Mouse (Mus musculus) stomach, postnatal 0 days (tissue): Measurements from ENCODE around the gene Lsamp.

Source experiments
- CTCF ChIP-seq: IDR thresholded peaks from 2 replicates; pipeline ENCODE4 v1.5.1; 2016; ENCODE audit warnings: antibody characterized with exemption, low read depth, mild to moderate bottlenecking, moderate library complexity
- EP300 ChIP-seq: optimal IDR thresholded peaks from 2 replicates; pipeline ENCODE3; 2016; ENCODE audit warnings: antibody characterized with exemption

DNA sequence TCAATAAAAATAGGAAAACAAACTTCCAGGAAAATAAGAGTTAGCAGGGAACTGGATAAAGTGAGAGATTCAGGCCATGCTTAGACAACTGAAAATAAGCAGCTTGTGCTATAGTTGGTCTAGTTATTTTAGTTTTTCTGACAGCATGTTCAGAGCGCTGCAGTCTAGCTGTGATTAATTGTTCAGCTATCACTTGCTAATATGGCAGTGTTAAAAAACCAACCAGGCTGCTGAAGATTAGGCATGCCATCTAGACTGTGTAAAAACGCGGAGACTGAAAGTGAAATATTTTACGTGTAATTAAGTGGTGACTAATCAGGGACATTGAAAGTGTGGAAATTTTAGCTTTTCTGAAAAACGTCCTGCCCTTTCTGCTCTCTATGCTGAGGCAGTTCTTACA, 1494.5 kb downstream of the Lsamp start:
- TF ChIP-seq CTCF, result no peak
- TF ChIP-seq EP300, result no peak
